Mouse (Mus musculus): ENCODE data around the gene Gm5849.
"Not testable (repeated sequence)": the region's sequence is repeated elsewhere in the genome, so short reads cannot be mapped to it uniquely, and the experiment has no call there.

Gene Gm5849

DNA sequence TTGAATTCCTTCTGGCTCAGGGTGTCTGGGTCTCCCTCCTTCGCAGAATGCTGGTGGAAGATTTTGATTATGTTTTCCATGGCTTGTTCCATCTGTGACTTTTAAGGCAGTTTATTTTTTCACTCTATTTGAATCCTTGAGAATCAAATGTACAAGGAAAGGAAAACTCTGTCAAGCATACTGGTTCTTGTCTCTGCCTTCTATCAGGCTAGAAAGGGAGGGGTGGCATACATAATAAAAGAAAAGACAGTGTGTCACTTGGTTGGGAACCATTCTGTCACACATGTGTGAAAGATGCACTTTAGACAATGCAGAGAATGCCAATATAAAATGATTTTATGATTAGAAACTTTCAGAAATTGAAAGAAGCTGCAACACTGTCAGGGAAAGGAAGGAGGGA, at the start of gene Gm5849:
Gm5849 (minus strand) TSS at position 101 of the 400 bp plus-strand sequence.
- not testable (repeated sequence) for DNase-seq

DNA sequence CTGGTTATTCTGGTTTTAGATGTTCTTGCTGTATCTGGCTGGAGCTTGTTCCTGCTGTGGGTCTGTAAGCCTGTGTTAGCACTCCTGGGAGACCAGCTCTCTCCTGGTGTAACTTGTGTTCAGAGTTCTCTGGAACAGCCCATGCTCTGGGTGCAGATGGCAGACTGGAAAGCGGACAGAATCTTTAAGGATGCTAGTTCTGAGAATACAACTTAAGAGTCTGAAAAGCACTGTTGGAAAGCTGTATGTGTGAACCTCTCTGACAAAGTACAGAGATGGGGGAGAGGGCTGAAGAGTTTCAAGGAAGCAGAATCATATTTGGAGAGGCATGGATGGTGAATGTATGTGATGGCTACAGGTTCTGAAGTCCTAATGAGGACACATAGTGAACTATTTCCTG, 28.0 kb downstream of the Gm5849 start:
- no peak for DNase-seq

DNA sequence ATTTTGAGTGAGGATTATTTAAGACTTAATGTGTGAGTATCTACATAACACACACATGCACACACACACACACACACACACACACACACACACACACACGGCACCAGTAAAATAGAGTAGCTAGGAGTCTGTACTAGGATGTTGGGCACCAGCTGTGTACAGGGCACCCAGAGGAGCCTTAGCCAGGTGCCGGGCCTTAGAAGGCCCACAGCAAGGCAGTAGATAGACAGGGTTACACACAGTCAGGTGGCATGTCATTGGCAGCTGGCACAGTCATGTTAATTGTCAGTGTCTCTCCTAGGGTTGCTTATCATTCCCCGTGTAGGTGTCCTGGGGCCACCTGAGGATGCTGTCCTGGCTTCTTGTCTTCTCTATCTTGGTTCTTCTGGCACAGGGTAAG, 51.1 kb downstream of the Gm5849 start, which contains the start of gene Pglyrp4:
Pglyrp4 (plus strand) TSS at position 301 of the 400 bp plus-strand sequence.
- no peak for DNase-seq

Measured in cerebellum, postnatal 14 days (tissue).